Mouse (Mus musculus): Measurements from ENCODE around the gene Rsbn1l.

Gene Rsbn1l

DNA sequence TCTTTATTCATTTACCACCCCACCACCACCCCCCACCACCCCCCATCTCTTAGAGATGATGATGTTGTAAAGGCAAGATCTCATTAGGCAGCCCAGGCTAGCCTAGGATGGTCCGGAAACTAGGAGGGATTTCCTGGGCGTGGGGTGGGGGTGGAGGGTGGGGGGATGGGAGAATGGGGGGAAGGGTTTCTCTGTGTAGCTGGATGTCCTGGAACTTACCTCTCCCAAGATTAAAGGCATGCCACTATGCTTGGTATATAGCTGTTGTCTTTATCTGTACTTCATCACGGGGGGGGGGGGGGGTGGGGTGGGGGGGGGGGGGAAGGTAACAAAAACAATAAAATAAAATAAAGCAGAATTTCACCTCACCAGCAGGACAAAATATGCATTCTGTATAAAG lies 112.8 kb downstream of the Rsbn1l start:
- no peak for DNase-seq (ENCODE audit: extremely low read depth, low read depth, low spot score)
